Mouse (Mus musculus) 3T3-L1 (cell line): ENCODE data around the gene Nek6.

Experiments used
- DNase-seq: peaks from one replicate; pipeline ENCODE4 v3.0.0-alpha.2; 2015; ENCODE audit warnings: low read depth, low spot score

The Nek6 gene

GRCm38 (mm10) chr2:38536331-38536731 lies 24.9 kb downstream of the Nek6 start:
- peak; percentile 70 for DNase-seq

GRCm38 (mm10) chr2:38539677-38540076 lies 28.2 kb downstream of the Nek6 start:
- no peak for DNase-seq

- no peak for DNase-seq
Observed at GRCm38 (mm10) chr2:38540666-38541065, 29.2 kb downstream of the Nek6 start.

GRCm38 (mm10) chr2:38541101-38541500 lies 29.7 kb downstream of the Nek6 start:
- no peak for DNase-seq

- DNase-seq = no peak
Observed at GRCm38 (mm10) chr2:38541570-38541969, 30.1 kb downstream of the Nek6 start.

- DNase-seq = no peak
Observed at GRCm38 (mm10) chr2:38542366-38542765, 30.9 kb downstream of the Nek6 start.

- no peak for DNase-seq
Observed at GRCm38 (mm10) chr2:38543158-38543557, 31.7 kb downstream of the Nek6 start.

GRCm38 (mm10) chr2:38544341-38544740 lies 32.9 kb downstream of the Nek6 start:
- DNase-seq = no peak

GRCm38 (mm10) chr2:38544982-38545381 lies 33.5 kb downstream of the Nek6 start:
- DNase-seq = no peak

- DNase-seq = no peak
Observed at GRCm38 (mm10) chr2:38545706-38546105, 34.3 kb downstream of the Nek6 start.

GRCm38 (mm10) chr2:38546222-38546621 lies 34.8 kb downstream of the Nek6 start:
- peak; percentile 99 for DNase-seq

GRCm38 (mm10) chr2:38546748-38547147 lies 35.3 kb downstream of the Nek6 start:
- DNase-seq = peak; percentile 68

- DNase-seq = no peak
Observed at GRCm38 (mm10) chr2:38547793-38548517, 36.5 kb downstream of the Nek6 start.

GRCm38 (mm10) chr2:38552004-38552443 lies 40.6 kb downstream of the Nek6 start:
- DNase-seq = no peak

- no peak for DNase-seq
Observed at GRCm38 (mm10) chr2:38554226-38554995, 43.0 kb downstream of the Nek6 start.

- DNase-seq = no peak
Observed at GRCm38 (mm10) chr2:38555659-38556058, 44.2 kb downstream of the Nek6 start.

- no peak for DNase-seq
Observed at GRCm38 (mm10) chr2:38556721-38557120, 45.3 kb downstream of the Nek6 start.

GRCm38 (mm10) chr2:38560296-38561227 lies 49.1 kb downstream of the Nek6 start:
- no peak for DNase-seq

GRCm38 (mm10) chr2:38562596-38562995 lies 51.2 kb downstream of the Nek6 start:
- DNase-seq = no peak

- DNase-seq = no peak
Observed at GRCm38 (mm10) chr2:38571971-38572601, 60.6 kb downstream of the Nek6 start.

GRCm38 (mm10) chr2:38574697-38575096 lies 63.3 kb downstream of the Nek6 start:
- DNase-seq = no peak
